Mouse (Mus musculus): ENCODE measurements around the gene Ttll1. TPM values are rescaled to one million over a fixed set of nuclear protein-coding genes. Genes with fewer than 3 reads are reported as not detected.

Ttll1 gene
- total and polyA plus RNA-seq, 3 experiments = 2.3 to 12.3 (median 6.5) TPM

- H3K27me3 ChIP-seq (ENCODE audit: insufficient read depth, low read length) = no peaks in the 10 kb centered on the region
- H3K9me3 ChIP-seq (replicated peaks) = no peaks in the 10 kb centered on the region
- ATAC-seq (ENCODE audit: extremely low read depth, insufficient number of reproducible peaks, low FRiP score, poor library complexity, severe bottlenecking) (no peak), DNase-seq (ENCODE audit: low spot score) (no peak)
- H3K36me3 ChIP-seq (replicated peaks) = peaks cover 58% of the 10 kb centered on the region
- peaks cover 18% of the 10 kb centered on the region for H3K4me1 ChIP-seq (ENCODE audit: insufficient read depth, low read depth, low read length)
- TF ChIP-seq GATA2 (IDR thresholded peaks at IDR 0.05; ENCODE audit: borderline replicate concordance, low read depth, low read length) (no peak), GATA1 (IDR thresholded peaks at IDR 0.05; ENCODE audit: borderline replicate concordance, low read length) (no peak), CTCF (IDR thresholded peaks at IDR 0.05; ENCODE audit: low read depth, low read length) (no peak), POLR2AphosphoS5 (IDR thresholded peaks at IDR 0.05; ENCODE audit: insufficient replicate concordance, low read depth, low read length) (no peak), TAL1 (conservative IDR thresholded peaks at IDR 0.05; ENCODE audit: low read depth, low read length) (no peak)
- no peak overlapping the region for H3K4me3 ChIP-seq (ENCODE audit: low read depth, low read length)
Observed at GRCm38 (mm10) chr15:83491891-83492290, 18.8 kb downstream of the Ttll1 start.

GRCm38 (mm10) chr15:83489471-83489870, 21.2 kb downstream of the Ttll1 start:
- Histone ChIP-seq H3K4me3 (ENCODE audit: low read depth, low read length) (no peak overlapping the region), H3K9me3 (replicated peaks) (no peaks in the 10 kb centered on the region), H3K4me1 (ENCODE audit: insufficient read depth, low read depth, low read length) (no peaks in the 10 kb centered on the region), H3K36me3 (replicated peaks) (peaks cover 54% of the 10 kb centered on the region), H3K27me3 (ENCODE audit: insufficient read depth, low read length) (no peaks in the 10 kb centered on the region)
- no peak for TF ChIP-seq CTCF (IDR thresholded peaks at IDR 0.05; ENCODE audit: low read depth, low read length)
- TF ChIP-seq GATA2 (IDR thresholded peaks at IDR 0.05; ENCODE audit: borderline replicate concordance, low read depth, low read length) = no peak
- ATAC-seq (ENCODE audit: extremely low read depth, insufficient number of reproducible peaks, low FRiP score, poor library complexity, severe bottlenecking) (no peak), DNase-seq (ENCODE audit: low spot score) (no peak)

GRCm38 (mm10) chr15:83487477-83488115, 23.1 kb downstream of the Ttll1 start:
- no peak for ATAC-seq (ENCODE audit: extremely low read depth, insufficient number of reproducible peaks, low FRiP score, poor library complexity, severe bottlenecking)

GRCm38 (mm10) chr15:83484311-83484710, 26.4 kb downstream of the Ttll1 start:
- Histone ChIP-seq H3K4me1 (ENCODE audit: insufficient read depth, low read depth, low read length) (peaks cover 19% of the 10 kb centered on the region), H3K4me3 (ENCODE audit: low read depth, low read length) (no peak overlapping the region), H3K9me3 (replicated peaks) (no peaks in the 10 kb centered on the region), H3K36me3 (replicated peaks) (peaks cover 24% of the 10 kb centered on the region), H3K27me3 (ENCODE audit: insufficient read depth, low read length) (peaks cover 4% of the 10 kb centered on the region; the same call in 1 of the 2 replicates)
- TF ChIP-seq GATA1 (IDR thresholded peaks at IDR 0.05; ENCODE audit: borderline replicate concordance, low read length) = no peak
- no peak for TF ChIP-seq CTCF (IDR thresholded peaks at IDR 0.05; ENCODE audit: low read depth, low read length)
- TF ChIP-seq GATA2 (IDR thresholded peaks at IDR 0.05; ENCODE audit: borderline replicate concordance, low read depth, low read length) = no peak
- TF ChIP-seq POLR2AphosphoS5 (IDR thresholded peaks at IDR 0.05; ENCODE audit: insufficient replicate concordance, low read depth, low read length) = no peak
- TF ChIP-seq TAL1 (conservative IDR thresholded peaks at IDR 0.05; ENCODE audit: low read depth, low read length) = no peak
- DNase-seq (ENCODE audit: low spot score) = no peak
- ATAC-seq (ENCODE audit: extremely low read depth, insufficient number of reproducible peaks, low FRiP score, poor library complexity, severe bottlenecking) = no peak

More at GRCm38 (mm10) chr15:83487477-83488115, 23.1 kb downstream of the Ttll1 start:
- no peaks in the 10 kb centered on the region for H3K9me3 ChIP-seq (replicated peaks)
- peaks cover 7% of the 10 kb centered on the region for H3K4me1 ChIP-seq (ENCODE audit: insufficient read depth, low read depth, low read length)
- TF ChIP-seq CTCF (IDR thresholded peaks at IDR 0.05; ENCODE audit: low read depth, low read length) (no peak), POLR2AphosphoS5 (IDR thresholded peaks at IDR 0.05; ENCODE audit: insufficient replicate concordance, low read depth, low read length) (no peak)
- H3K4me3 ChIP-seq (ENCODE audit: low read depth, low read length) = no peak overlapping the region
- peaks cover 47% of the 10 kb centered on the region for H3K36me3 ChIP-seq (replicated peaks)
- no peak for DNase-seq (ENCODE audit: low spot score)
- no peaks in the 10 kb centered on the region for H3K27me3 ChIP-seq (ENCODE audit: insufficient read depth, low read length)

GRCm38 (mm10) chr15:83483482-83483881, 27.2 kb downstream of the Ttll1 start:
- Histone ChIP-seq H3K36me3 (replicated peaks) (peaks cover 18% of the 10 kb centered on the region), H3K9me3 (replicated peaks) (no peaks in the 10 kb centered on the region), H3K27me3 (ENCODE audit: insufficient read depth, low read length) (peaks cover 5% of the 10 kb centered on the region; the same call in 1 of the 2 replicates), H3K4me1 (ENCODE audit: insufficient read depth, low read depth, low read length) (peaks cover 25% of the 10 kb centered on the region), H3K4me3 (ENCODE audit: low read depth, low read length) (no peak overlapping the region)
- peak; percentile 38 for DNase-seq (ENCODE audit: low spot score)
- peak; percentile 57; the same call in 1 of the 2 replicates for ATAC-seq (ENCODE audit: extremely low read depth, insufficient number of reproducible peaks, low FRiP score, poor library complexity, severe bottlenecking)
- TF ChIP-seq POLR2AphosphoS5 (IDR thresholded peaks at IDR 0.05; ENCODE audit: insufficient replicate concordance, low read depth, low read length) = no peak
- 0 out of 2 replicates have a peak, but pooled peaks have one; percentile 26 for TF ChIP-seq CTCF (IDR thresholded peaks at IDR 0.05; ENCODE audit: low read depth, low read length)

GRCm38 (mm10) chr15:83482645-83483224, 28.0 kb downstream of the Ttll1 start:
- ATAC-seq (ENCODE audit: extremely low read depth, insufficient number of reproducible peaks, low FRiP score, poor library complexity, severe bottlenecking) = peak; percentile 22

More at GRCm38 (mm10) chr15:83482645-83483224, 28.0 kb downstream of the Ttll1 start:
- TF ChIP-seq TAL1 (conservative IDR thresholded peaks at IDR 0.05; ENCODE audit: low read depth, low read length) (no peak), GATA2 (IDR thresholded peaks at IDR 0.05; ENCODE audit: borderline replicate concordance, low read depth, low read length) (no peak), POLR2AphosphoS5 (IDR thresholded peaks at IDR 0.05; ENCODE audit: insufficient replicate concordance, low read depth, low read length) (no peak), CTCF (IDR thresholded peaks at IDR 0.05; ENCODE audit: low read depth, low read length) (no peak), GATA1 (IDR thresholded peaks at IDR 0.05; ENCODE audit: borderline replicate concordance, low read length) (no peak)
- H3K27me3 ChIP-seq (ENCODE audit: insufficient read depth, low read length) = peaks cover 7% of the 10 kb centered on the region; the same call in 1 of the 2 replicates
- peak; percentile 32 for DNase-seq (ENCODE audit: low spot score)
- H3K9me3 ChIP-seq (replicated peaks) = no peaks in the 10 kb centered on the region
- no peak overlapping the region for H3K4me3 ChIP-seq (ENCODE audit: low read depth, low read length)
- H3K36me3 ChIP-seq (replicated peaks) = peaks cover 16% of the 10 kb centered on the region
- H3K4me1 ChIP-seq (ENCODE audit: insufficient read depth, low read depth, low read length) = peaks cover 30% of the 10 kb centered on the region
